Mouse (Mus musculus) embryonic facial prominence, embryonic 11.5 days (tissue): ENCODE measurements around the gene Slc25a53. TPM values are rescaled to one million over a fixed set of nuclear protein-coding genes. Genes with fewer than 3 reads are reported as not detected.

Experiments used
- ATAC-seq: fragments of 200-750 bp; cut with Nextera tagmentation; replicated peaks from 2 replicates; pipeline ENCODE4 v1.8.0; 2017; ENCODE audit warnings: low read depth; ENCODE audit not compliant: insufficient number of reproducible peaks, low FRiP score, low TSS enrichment
- DNase-seq: peaks from one replicate; pipeline ENCODE4 v3.0.0-alpha.2; 2015; ENCODE audit warnings: low spot score
- H3K27ac ChIP-seq: fragments of 300-500 bp; sonication (generic); replicated peaks from 2 replicates; pipeline ENCODE4 v1.5.1; 2014; ENCODE audit warnings: mild to moderate bottlenecking, low read depth, low read length, control low read depth
- H3K27me3 ChIP-seq: fragments of 300-500 bp; sonication (generic); 2 replicates; pipeline ENCODE4 v1.6.1; 2014; ENCODE audit warnings: mild to moderate bottlenecking, low read length, moderate library complexity, mixed read lengths; ENCODE audit not compliant: control insufficient read depth, insufficient read depth
- H3K36me3 ChIP-seq: fragments of 300-500 bp; sonication (generic); replicated peaks from 2 replicates; pipeline ENCODE4 v1.6.1; 2014; ENCODE audit warnings: low read depth, mild to moderate bottlenecking, low read length, moderate library complexity, mixed read lengths; ENCODE audit not compliant: control insufficient read depth, insufficient read depth
- H3K4me1 ChIP-seq: fragments of 300-500 bp; sonication (generic); 2 replicates; pipeline ENCODE4 v1.6.1; 2014; ENCODE audit warnings: low read length, mixed read lengths; ENCODE audit not compliant: control insufficient read depth, insufficient read depth
- H3K4me2 ChIP-seq: fragments of 300-500 bp; sonication (generic); 2 replicates; pipeline ENCODE4 v1.6.1; 2014; ENCODE audit warnings: low read depth, mild to moderate bottlenecking, control low read depth, low read length, moderate library complexity
- H3K4me3 ChIP-seq: fragments of 300-500 bp; sonication (generic); 2 replicates; pipeline ENCODE4 v1.5.1; 2014; ENCODE audit warnings: low read depth, low read length, control low read depth
- H3K9ac ChIP-seq: fragments of 300-500 bp; sonication (generic); replicated peaks from 2 replicates; pipeline ENCODE4 v1.6.1; 2014; ENCODE audit warnings: mild to moderate bottlenecking, control low read depth, low read length
- H3K9me3 ChIP-seq: fragments of 300-500 bp; sonication (generic); replicated peaks from 2 replicates; pipeline ENCODE4 v1.6.1; 2016; ENCODE audit warnings: mild to moderate bottlenecking, low read length, inconsistent platforms, mixed read lengths; ENCODE audit not compliant: control insufficient read depth
- WGBS: fragments of 180-500 bp; shearing (Covaris S2); extraction: QIAGEN DNeasy Blood & Tissue Kit; methylation state at CpG from one replicate; pipeline ENCODE4 v1.1.7; 2014; 5-methylcytosine and 5-hydroxymethylcytosine counted together
- polyA plus RNA-seq: library from polyadenylated mRNA; unstranded; fragments of >200 nt; fragmentation: Nextera tagmentation; extraction: Ambion mirVana; gene quantifications from 2 replicates; pipeline ENCODE4 v1.2.1, GENCODE M21; 2014

The Slc25a53 gene
- polyA plus RNA-seq, 1 experiment from 2014 or later: 13.4 TPM

DNA sequence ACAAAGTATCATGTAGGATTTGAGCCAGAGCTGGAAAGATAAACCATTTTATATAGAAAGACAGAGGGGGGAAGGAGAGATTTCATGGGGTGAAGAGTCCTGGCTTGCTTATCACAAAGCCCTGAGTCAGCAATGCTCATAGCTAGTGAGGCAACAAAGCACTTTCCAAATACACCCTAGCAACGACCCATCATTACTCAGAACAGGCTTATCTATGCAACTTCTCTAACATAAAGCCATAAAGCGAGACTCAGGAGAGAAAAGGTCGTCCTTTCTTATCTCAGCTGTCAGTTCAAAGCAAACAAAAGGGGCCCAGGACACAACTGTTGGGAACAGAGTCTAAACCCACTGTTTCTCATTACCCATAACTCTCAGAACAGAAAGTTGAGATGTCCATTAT is 100.1 kb downstream of the Slc25a53 start:
- Histone ChIP-seq H3K4me1 (no peaks in the 10 kb centered on the region), H3K4me3 (no peak overlapping the region), H3K9ac (no peak overlapping the region), H3K36me3 (no peaks in the 10 kb centered on the region), H3K27ac (no peak overlapping the region), H3K27me3 (no peaks in the 10 kb centered on the region), H3K4me2 (no peak overlapping the region), H3K9me3 (no peaks in the 10 kb centered on the region)
- DNase-seq (no peak), ATAC-seq (no peak)
- 51% methylated on average over 3 of the region's 3 CpGs for WGBS

Other genes starting within 250 kb of the Slc25a53 start
- 15.8 and 16.0 TPM in 2 replicates for gene Plp1, start 215.6 kb downstream of the Slc25a53 start, polyA plus RNA-seq
- 0.77 and 1.6 TPM in 2 replicates for gene Rab9b, start 169.5 kb downstream of the Slc25a53 start, polyA plus RNA-seq
- gene H2bfm, start 111.0 kb downstream of the Slc25a53 start, polyA plus RNA-seq: not detected in 2 replicates
- gene Tmsb15b2, start 62.8 kb downstream of the Slc25a53 start, polyA plus RNA-seq: 92.4 and 92.5 TPM in 2 replicates
- gene Tmsb15l, start 61.4 kb downstream of the Slc25a53 start, polyA plus RNA-seq: 11.8 and 12.9 TPM in 2 replicates
- gene Tmsb15b1, start 61.4 kb downstream of the Slc25a53 start, polyA plus RNA-seq: 30.6 and 35.8 TPM in 2 replicates
- gene Zcchc18, start 45.1 kb downstream of the Slc25a53 start, polyA plus RNA-seq: 59.5 and 61.3 TPM in 2 replicates
- gene Fam199x, start 11.3 kb upstream of the Slc25a53 start, polyA plus RNA-seq: 14.7 and 16.6 TPM in 2 replicates
- not detected in 2 replicates for gene Esx1, start 83.8 kb upstream of the Slc25a53 start, polyA plus RNA-seq